Mouse (Mus musculus): ENCODE data around the gene Saa3.
"Not testable (repeated sequence)": the region's sequence is repeated elsewhere in the genome, so short reads cannot be mapped to it uniquely, and the experiment has no call there.

Gene Saa3

DNA sequence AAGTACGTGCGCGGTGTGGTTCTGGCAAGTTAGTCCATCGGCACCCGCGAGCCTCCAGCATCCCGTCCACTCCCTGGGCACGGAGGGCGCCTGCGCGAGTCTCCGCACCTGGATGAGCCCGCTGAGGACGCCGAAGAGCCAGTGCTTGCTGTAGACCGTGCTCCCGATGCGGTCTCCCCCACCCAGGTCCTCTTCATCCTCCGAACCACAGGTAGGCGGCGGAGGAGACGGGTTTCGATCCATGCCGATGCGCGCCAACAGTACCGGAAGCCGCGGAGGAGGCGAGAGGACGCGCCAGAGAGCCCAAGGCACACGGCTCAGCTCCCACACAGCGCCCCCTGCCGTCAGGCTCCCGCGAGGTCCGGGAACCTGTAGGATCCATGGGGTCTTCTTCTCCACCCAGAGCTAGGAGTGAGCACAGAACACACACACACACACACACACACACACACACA is 5.1 kb downstream of the Saa3 start, which contains the start of gene Saal1:
TSS of gene Saal1 (minus strand) at position 291 of the 455 bp plus-strand sequence.
- peak; percentile 73 for DNase-seq

DNA sequence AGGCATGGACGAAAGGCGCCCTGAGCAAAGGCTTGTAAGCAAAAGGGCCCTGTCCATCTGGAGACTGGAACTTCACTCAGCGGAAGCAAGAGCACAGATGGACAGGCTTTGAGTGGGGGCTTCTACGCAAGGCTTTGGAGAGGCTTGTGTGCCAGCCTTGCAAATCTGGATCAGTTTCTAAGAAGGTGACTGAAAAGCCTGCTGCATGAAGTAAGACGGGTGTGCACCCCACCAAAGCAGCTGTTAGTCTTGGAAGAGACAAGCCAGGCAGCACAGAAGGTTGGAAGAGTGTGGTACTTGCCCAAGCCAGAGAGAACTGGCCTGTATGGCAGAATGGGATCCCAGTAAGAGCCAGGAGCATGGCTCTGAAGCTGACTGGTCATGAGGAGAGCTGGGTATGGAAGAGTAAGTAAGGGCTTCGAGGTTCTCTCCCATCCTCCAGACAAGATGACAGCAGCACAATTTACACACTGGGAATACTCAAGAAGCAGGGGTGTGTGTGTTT is 14.9 kb downstream of the Saa3 start:
- DNase-seq = no peak

DNA sequence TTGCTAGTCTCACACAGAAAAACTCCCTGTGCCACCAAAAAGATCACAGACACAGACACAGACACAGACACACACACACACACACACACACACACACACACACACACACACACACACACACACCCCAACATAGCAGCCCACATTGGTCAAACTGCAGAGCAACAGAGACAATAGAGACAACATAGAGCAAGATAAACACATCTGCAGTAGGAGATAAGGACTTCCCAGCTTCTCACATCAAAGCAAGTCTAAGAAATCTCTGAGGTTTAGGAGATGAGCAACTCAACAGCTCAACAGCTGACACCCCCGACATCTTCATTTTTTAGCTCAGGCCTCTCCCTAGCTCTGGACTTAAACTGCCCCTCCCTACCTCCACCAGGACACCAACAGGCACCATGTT is 18.7 kb downstream of the Saa3 start:
- no peak for DNase-seq

GRCm38 (mm10) chr7:46686827-46687226 is 28.7 kb downstream of the Saa3 start:
- no peak for DNase-seq

- no peak for DNase-seq
Observed at GRCm38 (mm10) chr7:46680732-46681131, 34.8 kb downstream of the Saa3 start.

GRCm38 (mm10) chr7:46679044-46679443 is 36.5 kb downstream of the Saa3 start:
- DNase-seq = not testable (repeated sequence)

DNA sequence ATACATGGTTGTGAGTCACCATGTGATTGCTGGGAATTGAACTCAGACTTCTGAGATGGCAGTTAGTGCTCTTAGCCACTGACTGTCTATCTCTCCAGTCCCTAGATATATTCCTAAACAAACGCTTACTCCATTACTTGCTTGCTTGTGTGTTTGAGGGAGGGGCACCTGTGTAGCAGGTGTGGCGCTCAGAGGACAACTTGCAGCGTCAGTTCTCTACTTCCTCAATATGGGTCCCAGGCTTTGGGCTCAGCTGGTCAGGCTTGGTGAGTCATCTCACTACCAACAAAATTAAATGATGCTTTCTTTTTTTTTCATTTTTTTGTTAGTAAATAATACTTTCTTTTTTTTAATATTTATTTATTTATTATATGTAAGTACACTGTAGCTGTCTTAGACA is 37.1 kb downstream of the Saa3 start:
- DNase-seq = no peak

GRCm38 (mm10) chr7:46676808-46677360 is 38.6 kb downstream of the Saa3 start:
- DNase-seq = no peak

DNA sequence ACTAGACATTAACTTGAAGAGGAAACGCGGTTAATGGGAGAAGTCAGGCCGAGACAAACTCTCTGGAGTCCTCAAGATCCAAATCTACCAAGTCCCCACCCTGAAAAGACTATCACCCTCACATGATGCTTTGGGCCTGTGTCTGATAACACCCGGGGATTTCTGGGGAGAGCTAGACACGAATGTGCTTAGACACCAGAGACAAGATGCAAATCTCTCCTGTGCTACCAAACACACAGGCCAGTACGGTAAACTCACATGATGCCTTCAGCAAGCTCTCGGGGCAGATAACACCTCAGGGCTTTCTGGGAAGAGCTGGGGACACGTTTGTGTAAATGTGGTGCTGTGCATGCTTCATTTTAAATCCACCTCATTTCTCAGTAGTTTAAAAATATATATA is 39.6 kb downstream of the Saa3 start:
- no peak for DNase-seq

GRCm38 (mm10) chr7:46675061-46675460 is 40.4 kb downstream of the Saa3 start:
- peak; percentile 62 for DNase-seq

DNA sequence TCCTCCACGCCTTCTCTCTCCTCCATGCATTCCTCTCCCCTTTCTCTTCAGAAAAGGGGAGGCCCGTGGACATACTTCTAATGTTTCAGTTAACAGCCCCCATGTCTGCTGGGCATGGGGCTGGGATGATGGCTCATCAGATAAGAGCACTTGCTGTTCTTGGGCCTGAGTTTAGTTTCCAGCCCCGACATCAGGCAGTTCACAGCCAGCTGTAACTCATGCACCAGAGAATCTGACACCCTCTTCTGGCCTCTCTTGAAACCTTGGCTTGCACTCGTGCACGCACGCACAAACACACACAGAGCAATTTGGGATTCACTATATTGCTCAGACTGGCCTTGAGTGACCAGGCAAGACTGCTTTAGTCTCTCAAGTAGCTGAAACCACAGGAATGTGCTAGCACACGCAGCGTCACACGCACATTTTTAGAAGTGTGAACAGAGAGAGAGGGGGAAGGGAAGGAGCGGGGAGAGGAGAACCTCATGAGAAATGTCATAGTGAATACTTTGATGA is 43.3 kb downstream of the Saa3 start, which contains the start of gene Tph1:
TSS of gene Tph1 (minus strand) at position 378 of the 513 bp plus-strand sequence.
- no peak for DNase-seq

- no peak for DNase-seq
Observed at GRCm38 (mm10) chr7:46667256-46667655, 48.2 kb downstream of the Saa3 start.

DNA sequence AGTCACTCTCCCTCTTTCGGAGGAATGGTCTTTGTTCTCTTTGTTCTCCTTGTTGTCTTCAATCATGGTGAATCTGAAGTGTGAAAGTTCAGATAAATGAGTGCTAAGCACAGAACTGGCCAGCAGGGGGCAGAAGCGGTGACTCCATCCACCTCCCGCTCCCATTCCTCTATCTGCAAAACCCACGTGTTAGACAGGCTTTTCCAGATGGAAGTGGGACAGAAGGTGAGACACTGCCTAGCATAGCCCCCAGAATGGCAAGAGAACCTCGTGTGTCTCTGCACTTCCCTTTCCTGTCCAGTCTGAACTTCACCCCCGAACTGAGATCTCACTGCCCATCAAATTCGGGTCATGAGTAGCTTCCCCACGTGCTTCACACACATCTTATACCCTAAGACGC is 50.3 kb downstream of the Saa3 start:
- DNase-seq = no peak
